Mouse (Mus musculus) adipocyte (in vitro differentiated cells): ENCODE data around the gene Ap3d1.

Experiments
- DNase-seq: peaks from one replicate; pipeline ENCODE4 v3.0.0-alpha.2; 2016; ENCODE audit warnings: low spot score

The Ap3d1 gene

DNA sequence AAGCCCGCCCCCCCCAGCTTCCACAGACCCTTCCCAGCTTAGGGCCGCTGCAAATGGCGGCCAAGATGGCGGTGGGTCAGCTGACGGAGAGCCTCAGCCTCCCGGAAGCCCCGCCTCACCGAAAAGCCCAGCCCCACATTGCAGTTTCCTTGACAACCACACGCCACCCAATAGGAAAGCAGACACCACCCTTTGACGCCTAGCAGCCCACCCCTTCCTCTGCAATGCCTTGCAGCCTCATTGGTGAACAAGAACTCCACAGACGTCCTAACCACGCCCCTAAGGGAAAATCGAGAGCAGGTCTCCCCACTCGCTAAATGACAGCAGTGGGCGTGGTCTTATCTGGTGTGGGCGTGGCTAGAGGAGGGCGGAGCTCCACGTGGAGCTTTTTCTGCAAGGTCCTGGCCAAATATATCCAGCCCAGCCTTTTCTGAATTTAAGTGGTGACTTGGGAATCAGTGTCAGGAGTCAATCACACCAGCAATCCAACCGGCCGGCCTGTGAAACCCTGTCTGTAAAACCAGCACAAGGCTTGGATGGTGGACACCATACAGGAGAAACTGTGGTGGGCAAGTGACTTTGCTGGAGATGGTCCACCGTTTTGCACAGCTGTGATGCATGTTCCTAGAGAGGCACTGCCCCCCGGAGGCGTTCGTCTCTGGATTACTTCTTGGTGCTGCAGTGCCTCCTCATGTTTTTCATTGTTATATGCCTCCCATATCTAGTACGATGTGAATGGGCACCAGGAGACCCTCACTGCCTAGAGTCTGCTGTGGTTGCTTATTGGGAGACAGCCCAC lies at the start of gene Ap3d1:
TSS of gene Ap3d1 (minus strand) at position 85 of the 799 bp plus-strand sequence.
- peak; percentile 100 for DNase-seq

DNA sequence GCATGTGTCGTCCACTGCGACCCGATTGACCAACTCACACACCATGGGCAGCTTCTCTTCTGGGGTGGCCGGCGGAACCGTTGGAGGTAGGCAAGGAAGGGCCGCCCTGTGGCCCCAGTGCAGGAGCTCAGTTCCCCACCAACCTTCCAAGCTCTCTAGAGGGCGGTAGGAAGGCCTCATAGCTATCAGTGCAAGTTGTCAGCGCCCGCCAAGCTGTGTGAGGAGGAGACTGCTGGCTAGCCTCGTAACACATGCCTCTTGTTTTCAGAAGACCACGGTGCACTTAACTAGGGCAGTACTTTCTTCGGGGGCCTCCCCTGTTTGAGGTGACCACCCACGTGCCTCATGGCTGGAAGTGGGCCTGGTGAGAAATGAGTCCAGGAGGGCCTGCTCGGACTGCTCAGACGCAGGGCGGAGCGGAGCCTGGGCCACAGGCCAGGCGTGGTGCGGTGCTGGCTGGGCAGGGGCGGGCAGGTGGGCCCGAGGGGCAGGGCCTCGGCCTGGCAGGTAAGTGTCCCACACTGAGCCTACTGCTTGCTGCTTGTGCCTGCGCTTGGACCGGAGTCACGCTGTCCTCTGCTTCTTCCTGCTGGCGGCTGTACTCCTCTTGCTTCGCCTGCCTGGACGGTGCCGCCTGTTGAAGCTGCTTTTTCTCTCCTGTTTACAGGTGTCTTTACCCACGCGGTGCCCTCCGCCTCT lies 49.6 kb upstream of the Ap3d1 start:
- DNase-seq: no peak

DNA sequence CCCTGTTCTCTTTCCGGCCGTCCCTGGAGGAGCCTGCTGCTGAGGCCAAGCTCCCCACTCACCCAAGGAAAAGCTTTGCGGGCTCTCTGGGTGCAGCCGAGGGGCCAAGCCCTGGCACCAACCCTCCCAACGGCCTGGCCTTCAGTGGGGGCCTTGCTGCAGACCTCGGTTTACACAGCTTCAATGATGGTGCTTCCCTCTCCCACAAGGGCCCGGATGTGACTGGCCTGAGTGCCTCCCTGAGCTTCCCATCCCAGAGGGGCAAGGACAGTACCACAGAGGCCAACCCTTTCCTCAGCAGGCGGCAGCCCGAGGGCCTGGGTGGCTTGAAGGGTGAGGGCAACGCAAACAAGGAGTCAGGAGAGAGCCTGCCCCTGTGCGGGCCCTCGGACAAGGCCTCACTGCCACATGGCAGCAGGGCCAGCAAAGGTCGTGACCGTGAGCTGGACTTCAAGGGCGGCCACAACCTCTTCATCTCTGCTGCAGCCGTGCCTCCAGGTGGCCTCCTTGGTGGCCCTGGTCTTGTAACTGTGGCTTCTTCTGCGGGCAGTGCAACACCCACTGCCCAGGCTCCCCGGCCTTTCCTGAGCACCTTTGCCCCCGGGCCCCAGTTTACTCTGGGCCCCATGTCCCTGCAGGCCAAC lies 48.8 kb upstream of the Ap3d1 start:
- DNase-seq: no peak

DNA sequence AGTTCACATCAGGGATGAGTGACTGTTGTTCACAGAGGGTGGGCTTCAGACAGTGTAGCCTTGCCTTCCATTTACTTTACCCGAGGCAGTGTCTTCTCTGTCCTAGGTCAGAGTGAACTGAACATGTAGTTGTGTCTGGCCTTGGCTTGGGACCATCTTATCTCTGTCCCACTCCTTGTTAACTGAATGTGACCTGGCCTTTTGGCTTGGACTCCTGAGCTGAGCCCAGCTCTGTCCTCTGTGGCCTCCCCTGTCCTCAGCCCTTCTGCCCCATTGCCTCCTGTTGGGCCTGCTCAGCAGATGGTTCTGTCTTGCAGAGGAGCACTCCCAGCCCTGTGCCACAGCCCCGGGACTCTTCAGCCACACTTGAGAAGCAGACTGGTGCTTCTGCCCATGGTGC lies 45.5 kb upstream of the Ap3d1 start:
- no peak for DNase-seq

DNA sequence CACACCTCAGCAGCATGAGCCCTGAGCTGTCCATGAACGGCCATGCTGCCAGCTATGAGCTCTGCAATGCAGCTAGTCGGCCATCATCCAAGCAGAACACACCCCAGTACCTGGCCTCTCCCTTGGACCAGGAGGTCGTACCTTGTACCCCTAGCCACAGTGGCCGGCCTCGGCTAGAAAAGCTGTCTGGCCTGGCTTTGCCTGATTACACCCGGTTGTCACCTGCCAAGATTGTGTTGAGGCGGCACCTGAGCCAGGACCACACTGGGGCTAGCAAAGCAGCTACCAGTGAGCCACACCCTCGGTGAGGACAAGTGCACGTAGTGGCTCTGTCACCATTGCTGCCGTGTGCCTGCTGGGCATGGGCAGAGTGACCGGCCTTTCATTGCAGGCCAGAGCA lies 43.9 kb upstream of the Ap3d1 start:
- no peak for DNase-seq

DNA sequence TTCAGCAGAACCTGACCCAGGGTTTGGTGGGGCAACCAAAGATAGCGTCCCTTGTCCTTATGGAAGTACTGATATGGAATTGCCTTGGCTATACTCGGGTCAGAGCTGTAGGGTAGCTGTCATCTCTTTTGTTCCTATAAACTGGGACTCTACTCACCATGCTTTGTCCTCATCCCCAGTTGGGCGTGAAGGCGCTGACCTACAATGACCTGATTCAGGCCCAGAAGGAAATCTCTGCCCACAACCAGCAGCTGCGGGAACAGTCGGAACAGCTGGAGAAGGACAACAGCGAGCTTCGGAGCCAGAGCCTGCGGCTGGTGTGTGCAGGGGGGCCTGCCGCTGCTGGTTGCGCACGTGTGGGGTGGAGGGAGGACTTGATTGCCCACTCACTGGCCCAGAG lies 42.8 kb upstream of the Ap3d1 start:
- DNase-seq: no peak

DNA sequence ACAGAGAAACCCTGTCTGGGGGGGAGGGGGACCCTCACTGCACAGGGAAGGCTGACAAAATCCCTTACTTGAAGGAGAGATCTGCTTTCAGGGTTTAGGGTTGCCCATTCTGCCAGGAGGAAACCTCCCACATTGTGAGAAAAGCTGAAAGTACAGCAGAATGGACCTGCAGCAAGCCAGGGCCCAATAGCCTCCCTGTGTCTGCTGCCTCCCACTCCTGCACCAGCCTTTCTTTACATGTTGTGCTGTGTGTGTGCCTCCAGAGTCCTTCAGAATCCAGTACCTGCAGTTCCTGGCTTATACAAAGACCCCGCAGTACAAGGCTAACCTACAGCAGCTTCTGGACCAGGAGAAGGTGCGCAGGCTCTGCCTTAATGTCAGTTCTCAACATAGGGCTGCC lies 42.2 kb upstream of the Ap3d1 start:
- no peak for DNase-seq

DNA sequence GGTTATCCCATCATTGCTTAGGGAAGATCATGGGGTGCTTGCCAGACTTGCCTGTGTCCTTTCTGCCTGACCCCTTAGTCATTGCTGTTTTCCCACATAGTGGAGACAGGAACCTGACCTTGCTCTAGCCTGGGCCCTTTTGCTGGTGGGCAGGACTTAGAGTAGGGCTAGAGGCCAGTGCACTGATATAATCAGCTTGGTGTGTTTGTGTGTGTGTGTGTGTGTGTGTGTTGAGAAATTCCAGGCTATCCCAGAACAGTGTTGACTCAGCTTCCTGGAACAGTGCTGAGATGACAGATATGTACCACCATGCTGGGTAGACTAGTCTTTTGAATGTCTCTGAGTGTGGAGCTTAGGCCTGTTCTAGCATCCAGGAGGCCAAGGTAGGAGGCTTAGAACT lies 37.5 kb upstream of the Ap3d1 start:
- no peak for DNase-seq

DNA sequence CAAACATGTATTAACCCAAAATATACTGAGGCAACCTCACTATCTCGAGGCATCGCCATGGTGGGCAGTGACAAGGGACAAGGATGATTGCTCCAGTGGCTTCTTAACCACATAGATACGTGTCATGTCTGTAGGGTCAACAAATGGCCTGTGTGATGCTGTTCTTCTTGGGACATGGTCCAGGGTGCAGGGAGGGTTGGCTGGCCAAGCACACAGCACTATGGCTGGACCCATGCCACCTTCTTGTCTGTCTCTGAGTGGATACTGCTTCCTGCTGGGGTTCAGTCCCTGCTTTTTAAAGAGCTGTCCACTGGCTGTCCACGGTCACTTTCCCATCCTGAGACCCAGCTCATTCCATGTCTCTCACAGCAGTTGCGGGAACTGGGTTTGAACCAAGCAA lies 35.1 kb upstream of the Ap3d1 start:
- DNase-seq: no peak

DNA sequence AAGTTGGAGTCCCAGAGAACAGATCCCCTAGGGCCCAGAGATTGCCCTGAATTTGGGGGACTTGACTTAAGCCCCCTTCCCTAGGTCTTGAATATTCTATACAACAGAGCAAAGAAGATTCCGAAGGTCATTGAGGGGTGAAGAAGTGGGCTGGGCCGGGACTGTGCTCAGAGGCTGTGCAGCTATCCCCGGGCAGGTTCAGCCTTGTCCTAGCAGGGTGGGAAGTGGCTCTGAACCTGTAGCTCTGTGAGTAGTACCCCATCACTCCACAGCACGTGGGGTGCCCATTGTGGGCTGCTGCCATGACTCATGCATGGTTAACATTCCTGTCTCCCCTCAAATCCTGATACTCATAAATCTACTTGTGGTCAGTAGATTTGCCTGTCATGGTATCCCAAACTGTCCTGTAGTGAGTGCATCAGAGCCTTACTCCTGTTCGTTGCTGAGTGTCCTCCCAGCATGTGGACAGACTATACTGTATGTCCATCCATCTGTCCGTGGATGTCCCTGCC lies 34.4 kb upstream of the Ap3d1 start:
- DNase-seq: no peak

DNA sequence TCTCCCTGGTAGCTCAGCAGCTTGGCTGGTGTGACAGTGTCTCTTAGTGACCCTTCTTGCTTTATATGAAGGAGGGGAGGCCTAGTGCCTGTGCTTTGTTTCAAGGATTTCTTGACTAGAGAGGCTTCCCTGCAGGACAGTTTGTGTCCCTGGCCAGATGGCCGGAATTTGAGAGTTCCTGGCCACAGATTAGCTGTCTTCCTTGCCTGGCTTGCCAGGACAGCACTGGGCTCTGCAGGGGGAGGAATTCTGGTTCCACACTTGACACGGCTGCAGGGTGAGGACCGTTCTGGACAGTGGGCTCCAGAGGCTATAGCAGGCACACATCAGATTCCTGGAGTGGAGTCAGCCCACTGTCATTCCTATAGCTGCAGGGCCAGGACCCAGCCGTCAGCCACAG lies 33.7 kb upstream of the Ap3d1 start:
- DNase-seq: no peak

DNA sequence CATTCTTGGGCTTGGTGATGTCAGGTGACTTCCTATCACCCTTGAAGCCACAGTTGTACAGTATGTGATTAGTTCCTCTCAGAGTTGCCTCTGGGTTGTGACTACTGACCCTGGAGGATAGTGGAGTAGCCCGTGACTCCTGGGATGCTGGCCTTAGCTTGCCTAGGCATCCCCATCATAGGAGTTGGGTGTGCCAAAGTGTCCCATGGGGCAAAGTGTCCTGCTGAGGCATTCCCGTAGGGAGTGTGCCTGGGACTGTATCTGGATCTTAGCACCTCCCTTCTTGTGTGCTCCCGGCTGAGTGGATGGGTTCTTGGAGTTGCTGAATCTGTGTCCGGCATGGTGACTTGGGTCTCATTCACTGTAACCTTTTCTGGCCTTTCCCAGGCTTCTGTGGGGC lies 32.9 kb upstream of the Ap3d1 start:
- DNase-seq: no peak

DNA sequence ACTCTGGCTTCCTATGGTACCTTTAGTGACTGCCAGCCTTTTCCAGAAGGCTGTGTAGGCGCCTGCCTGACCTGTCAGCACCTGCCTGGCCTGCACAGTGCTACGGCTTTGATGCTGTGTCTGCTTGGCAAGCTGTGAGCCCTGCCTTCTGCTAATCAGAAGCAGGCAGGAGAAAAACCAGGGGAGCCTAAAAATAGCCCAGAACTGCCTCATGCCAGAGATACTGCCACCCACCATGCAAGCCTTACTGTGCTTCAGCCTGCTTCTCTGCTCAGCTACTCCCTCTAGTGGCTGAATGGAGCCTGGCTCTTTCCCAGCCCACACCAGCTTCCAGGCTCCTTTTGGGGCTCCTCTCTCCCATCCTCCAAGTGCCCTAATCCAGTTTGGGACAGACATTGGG lies 32.5 kb upstream of the Ap3d1 start:
- peak; percentile 87 for DNase-seq

DNA sequence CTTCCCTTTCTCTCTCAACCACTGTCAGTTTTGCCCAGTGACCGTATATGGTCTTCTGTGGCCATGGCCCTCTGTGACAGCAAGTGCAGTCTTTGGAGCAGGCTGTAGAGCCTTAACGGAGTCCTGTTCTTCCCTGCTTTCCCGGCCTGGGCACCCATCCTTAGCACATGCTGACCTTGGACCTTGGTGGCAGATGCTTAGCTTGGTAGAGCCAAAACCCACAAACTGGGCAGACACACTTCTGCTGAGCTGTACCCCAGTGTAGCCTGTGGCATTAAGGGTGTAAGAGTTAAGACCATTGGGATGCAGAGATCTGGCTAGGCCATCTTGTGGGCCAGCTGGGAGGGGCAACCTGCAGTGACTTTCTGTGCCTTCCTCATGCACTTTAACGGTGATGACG lies 31.8 kb upstream of the Ap3d1 start:
- peak; percentile 64 for DNase-seq

DNA sequence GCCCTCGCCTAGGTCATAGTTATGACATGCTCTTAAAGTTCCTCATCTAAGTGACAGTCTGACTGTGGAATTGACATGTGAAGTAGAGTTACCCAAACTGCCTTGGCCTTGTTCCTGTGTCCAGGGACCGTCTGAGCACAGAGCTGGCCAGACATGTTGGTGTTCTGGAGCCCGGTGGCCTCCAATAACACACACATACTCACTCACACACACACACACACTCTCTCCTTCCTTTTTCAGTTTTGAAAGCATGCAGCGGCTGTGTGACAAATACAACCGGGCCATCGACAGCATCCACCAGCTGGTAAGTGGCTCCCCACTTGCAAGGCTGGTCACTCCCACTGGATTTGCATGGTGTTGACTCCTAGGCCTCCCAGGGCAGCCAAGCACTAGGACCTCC lies 26.3 kb upstream of the Ap3d1 start:
- no peak for DNase-seq

DNA sequence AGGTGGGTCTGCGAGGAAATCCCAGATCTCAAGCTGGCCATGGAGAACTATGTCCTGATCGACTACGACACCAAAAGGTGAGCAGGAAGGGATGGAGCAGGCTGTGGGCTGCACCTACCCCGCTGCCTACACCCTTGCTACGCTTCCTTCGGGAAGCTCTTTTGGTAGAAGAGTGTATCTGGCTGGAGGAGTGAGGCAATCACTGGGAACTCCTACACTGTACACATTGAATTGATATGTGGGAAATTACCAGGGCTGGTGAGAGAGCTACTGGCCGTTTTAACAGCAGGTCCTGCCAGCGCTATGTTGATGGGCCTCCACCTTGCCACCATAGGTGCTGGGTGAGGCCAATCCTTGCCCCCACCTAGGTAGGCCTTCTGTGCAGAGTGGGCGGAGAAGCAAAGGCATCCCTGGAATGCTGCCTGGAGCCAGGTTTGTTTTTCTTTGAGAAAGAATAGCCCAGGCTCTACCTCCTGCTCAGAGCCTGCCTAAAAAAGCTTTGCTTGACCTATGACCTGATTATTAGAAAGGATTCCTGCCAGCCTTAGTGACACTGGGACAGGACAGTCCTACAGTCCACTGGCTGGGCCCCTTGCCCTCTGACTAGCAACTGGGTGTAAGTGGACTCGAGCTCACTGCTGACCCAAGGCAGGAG lies 24.2 kb upstream of the Ap3d1 start:
- DNase-seq: peak; percentile 79

DNA sequence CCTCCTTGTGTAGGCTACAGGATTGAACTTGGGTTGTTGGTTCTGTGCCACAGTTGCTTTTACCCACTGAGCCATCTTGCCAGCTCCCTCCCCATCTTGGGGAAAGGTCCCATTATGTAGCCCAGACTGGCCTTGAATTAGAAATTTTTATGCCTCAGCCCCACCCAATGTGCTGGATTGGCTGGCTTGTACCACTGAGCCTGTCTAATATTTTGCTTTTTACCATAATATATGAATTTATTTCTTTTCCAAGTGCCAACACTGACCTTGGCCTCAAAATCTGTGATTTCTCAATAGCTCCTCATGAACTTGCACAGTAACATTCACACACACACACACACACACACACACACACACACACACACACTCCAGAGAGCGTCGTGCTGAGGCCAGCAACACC lies 23.7 kb upstream of the Ap3d1 start:
- peak; percentile 97 for DNase-seq

DNA sequence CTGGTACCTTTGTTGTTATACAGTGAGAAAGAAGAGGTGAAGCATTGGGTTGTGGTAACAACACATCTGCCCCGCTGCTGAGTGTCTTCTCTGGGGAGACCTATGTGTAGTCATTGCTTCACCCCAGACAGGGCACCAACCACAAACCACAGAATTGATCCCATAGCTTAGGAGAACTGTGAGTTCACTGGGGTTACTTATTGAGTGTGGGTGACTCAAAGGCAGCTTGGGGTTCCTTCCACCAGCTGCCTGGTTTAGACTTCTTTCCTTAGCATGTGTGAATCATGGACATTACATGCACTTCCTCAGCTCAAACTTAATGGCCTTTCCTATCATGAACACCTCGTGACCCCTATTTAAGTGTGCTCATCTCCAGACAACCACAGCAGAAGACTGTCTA lies 21.4 kb upstream of the Ap3d1 start:
- DNase-seq: no peak

DNA sequence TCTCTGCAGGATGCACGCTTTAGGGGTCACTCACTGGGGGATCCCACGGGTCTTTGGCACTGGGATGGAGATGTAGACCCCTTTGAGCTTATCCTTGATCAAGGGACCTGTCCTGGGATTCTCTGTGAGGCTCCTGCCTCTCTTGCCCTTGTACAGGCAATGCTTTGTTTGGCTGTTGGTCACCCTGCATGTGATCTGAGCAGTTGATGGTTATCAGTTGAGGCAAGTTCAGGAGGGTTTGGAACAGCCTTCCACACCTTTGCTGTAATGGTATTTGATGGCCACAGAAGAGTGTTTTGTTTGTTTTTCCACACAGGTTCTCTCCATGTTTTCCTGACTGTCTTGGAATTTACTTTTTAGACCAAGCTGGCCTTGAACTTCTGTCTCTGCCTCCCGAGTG lies 19.8 kb upstream of the Ap3d1 start:
- DNase-seq: no peak

DNA sequence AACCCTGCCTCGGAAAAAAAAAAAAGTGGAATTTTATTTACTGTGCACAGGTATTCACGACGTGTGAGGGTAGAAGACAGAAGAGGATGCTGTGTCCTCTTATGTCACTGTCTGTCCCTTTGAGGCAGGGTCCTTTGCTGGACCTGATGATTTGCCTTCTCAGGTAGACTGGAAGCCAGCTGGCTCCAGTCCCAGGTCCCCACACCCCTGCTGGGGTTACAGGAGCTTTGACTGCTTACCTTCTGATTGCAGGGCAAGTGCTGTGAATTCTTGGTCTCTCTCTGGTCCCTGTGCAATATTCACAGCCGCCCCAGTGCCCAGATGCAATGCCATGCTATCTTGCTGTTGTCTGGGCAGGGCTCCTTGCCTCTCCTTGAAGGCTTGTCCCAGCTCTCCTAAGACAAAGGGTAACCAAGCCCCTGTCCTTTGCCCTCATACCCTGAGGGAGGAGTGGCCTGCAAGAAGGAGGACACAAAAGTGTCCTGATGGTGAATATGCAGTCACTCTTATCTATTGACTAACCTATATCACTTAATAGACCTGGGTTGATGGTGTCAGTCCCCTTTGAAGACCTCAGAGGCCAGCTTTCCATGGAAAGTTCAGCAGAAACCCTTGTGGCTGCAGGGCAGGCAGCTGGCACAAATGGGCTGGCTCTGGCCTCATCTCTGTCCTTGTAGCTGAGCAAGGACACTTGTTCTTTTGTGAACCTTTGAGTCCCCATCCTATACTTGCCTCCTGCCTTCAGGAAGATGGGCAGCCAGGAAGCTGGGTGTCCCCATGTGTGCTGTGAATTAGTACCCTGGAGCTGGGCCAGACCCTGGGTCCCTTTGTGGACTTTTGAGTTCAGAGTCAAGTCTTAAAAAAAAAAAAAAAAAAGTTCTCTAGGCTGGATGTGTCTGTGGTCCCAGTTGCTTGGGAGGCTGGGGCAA lies 18.8 kb upstream of the Ap3d1 start:
- DNase-seq: no peak

DNA sequence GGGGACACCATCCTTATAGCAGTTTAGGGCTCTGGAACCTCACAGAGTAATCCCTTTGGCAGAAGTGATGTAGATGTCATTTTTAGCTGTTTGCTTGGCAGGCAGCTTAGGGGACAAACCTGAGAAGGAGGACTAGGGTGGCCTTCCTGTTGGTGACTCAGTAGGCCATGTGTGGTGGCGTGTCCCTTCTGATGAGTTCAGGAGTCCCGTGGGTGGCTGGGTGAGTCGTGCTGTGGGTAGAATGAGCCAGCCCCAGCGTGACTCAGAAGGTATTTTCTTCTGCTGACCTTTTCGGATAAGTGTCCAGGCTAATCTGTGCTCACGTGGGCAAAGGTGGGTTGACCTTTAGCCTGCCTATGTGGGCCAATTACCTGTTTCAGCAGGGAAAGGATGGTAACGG lies 16.6 kb upstream of the Ap3d1 start:
- no peak for DNase-seq
